Mouse (Mus musculus) myocyte (in vitro differentiated cells): ENCODE measurements at regions not wholly inside any gene's neighbourhood (a gene's known extent, or its start where the extent isn't known, plus 50 kb on each side); places are given as distances from the start of the nearest gene placed in this dataset.

Source experiments
- E2F4 ChIP-seq: IDR thresholded peaks from one replicate; pipeline ENCODE4 v1.6.1; 2011; ENCODE audit warnings: mild to moderate bottlenecking, control low read depth, moderate library complexity; ENCODE audit not compliant: insufficient read depth
- MAX ChIP-seq: IDR thresholded peaks from one replicate; pipeline ENCODE4 v1.6.1; 2011; ENCODE audit warnings: low read depth, mild to moderate bottlenecking, control low read depth
- POLR2A ChIP-seq: IDR thresholded peaks from one replicate; pipeline ENCODE4 v1.6.1; 2011; ENCODE audit warnings: low read depth, mild to moderate bottlenecking, control low read depth, moderate library complexity; ENCODE audit not compliant: insufficient read length
- POLR2AphosphoS2 ChIP-seq: IDR thresholded peaks from one replicate; pipeline ENCODE4 v1.6.1; 2011; ENCODE audit warnings: low read depth, control low read depth; ENCODE audit not compliant: insufficient read length
- TCF3 ChIP-seq: IDR thresholded peaks from one replicate; pipeline ENCODE4 v1.6.1; 2011; ENCODE audit warnings: low read depth, control low read depth; ENCODE audit not compliant: insufficient read length
- USF1 ChIP-seq: IDR thresholded peaks from one replicate; pipeline ENCODE4 v1.6.1; 2011; ENCODE audit warnings: low read depth, mild to moderate bottlenecking, control low read depth, moderate library complexity

DNA sequence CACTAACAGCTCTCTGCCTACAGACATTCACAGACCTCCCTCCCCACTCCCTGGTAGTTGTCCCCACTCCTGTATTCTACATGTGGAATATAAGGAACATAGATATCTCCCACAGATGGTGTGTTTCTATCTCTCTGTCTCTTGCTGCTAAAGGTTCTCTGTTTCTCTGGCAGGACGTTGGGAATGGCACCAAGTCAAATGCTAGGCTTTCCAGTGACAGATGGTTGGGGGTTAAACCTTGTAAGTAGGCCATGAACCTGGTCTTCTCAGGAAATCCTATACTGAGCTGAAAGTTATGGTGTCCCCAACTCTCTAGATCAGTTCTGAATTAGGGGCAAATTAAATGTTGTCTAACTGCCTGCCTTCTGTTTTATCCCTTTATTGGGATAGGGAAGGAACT is 448.0 kb downstream of the Dnajb9 start:
- TF ChIP-seq POLR2A = no peak
- no peak for TF ChIP-seq USF1
- no peak for TF ChIP-seq E2F4
- no peak for TF ChIP-seq POLR2AphosphoS2
- no peak for TF ChIP-seq TCF3
- TF ChIP-seq MAX = no peak
